Mouse (Mus musculus) intestine, embryonic 16.5 days (tissue): ENCODE measurements around the gene Smad9. TPM values are rescaled to one million over a fixed set of nuclear protein-coding genes. Genes with fewer than 3 reads are reported as not detected.
"Not testable (repeated sequence)": the region's sequence is repeated elsewhere in the genome, so short reads cannot be mapped to it uniquely, and the experiment has no call there.

Source experiments
- ATAC-seq: fragments of 200-750 bp; cut with Nextera tagmentation; 2 replicates; pipeline ENCODE4 v1.8.0; 2017; ENCODE audit warnings: moderate TSS enrichment, moderate library complexity
- H3K27ac ChIP-seq: fragments of 300-500 bp; sonication (generic); 2 replicates; pipeline ENCODE4 v1.5.1; 2014; ENCODE audit warnings: mild to moderate bottlenecking, low read length
- H3K27me3 ChIP-seq: fragments of 300-500 bp; sonication (generic); replicated peaks from 2 replicates; pipeline ENCODE4 v1.6.1; 2014; ENCODE audit warnings: low read length, control low read depth, mixed read lengths; ENCODE audit not compliant: control insufficient read depth, insufficient read depth
- H3K36me3 ChIP-seq: fragments of 300-500 bp; sonication (generic); 2 replicates; pipeline ENCODE4 v1.6.1; 2014; ENCODE audit warnings: low read length, control low read depth; ENCODE audit not compliant: control insufficient read depth, insufficient read depth
- H3K4me1 ChIP-seq: fragments of 300-500 bp; sonication (generic); 2 replicates; pipeline ENCODE4 v1.6.1; 2014; ENCODE audit warnings: low read length, control low read depth, mixed read lengths; ENCODE audit not compliant: control insufficient read depth, insufficient read depth
- H3K4me2 ChIP-seq: fragments of 300-500 bp; sonication (generic); 2 replicates; pipeline ENCODE4 v1.6.1; 2014; ENCODE audit warnings: low read depth, low read length, control low read depth
- H3K4me3 ChIP-seq: fragments of 300-500 bp; sonication (generic); 2 replicates; pipeline ENCODE4 v1.5.1; 2014; ENCODE audit warnings: mild to moderate bottlenecking, low read length
- H3K9ac ChIP-seq: fragments of 300-500 bp; sonication (generic); 2 replicates; pipeline ENCODE4 v1.6.1; 2014; ENCODE audit warnings: low read depth, low read length
- H3K9me3 ChIP-seq: fragments of 300-500 bp; sonication (generic); 2 replicates; pipeline ENCODE4 v1.6.1; 2016; ENCODE audit warnings: low read length, control low read depth; ENCODE audit not compliant: control insufficient read depth
- WGBS: fragments of 180-500 bp; shearing (Covaris S2); extraction: QIAGEN DNeasy Blood & Tissue Kit; methylation state at CpG from one replicate; pipeline ENCODE4 v1.1.7; 2014; 5-methylcytosine and 5-hydroxymethylcytosine counted together
- polyA plus RNA-seq: library from polyadenylated mRNA; unstranded; fragments of >200 nt; fragmentation: Nextera tagmentation; extraction: Ambion mirVana; gene quantifications from 2 replicates; pipeline ENCODE4 v1.2.1, GENCODE M21; 2015

Gene Smad9
- polyA plus RNA-seq, 1 experiment from 2014 or later = 1.4 TPM

GRCm38 (mm10) chr3:54745799-54746198, 9.6 kb upstream of the Smad9 start:
- WGBS = 62% methylated on average over 5 of the region's 5 CpGs
- Histone ChIP-seq H3K9me3 (no peaks in the 10 kb centered on the region), H3K27me3 (no peaks in the 10 kb centered on the region), H3K4me1 (no peaks in the 10 kb centered on the region), H3K27ac (no peak overlapping the region), H3K36me3 (peaks cover 55% of the 10 kb centered on the region), H3K4me2 (no peak overlapping the region), H3K9ac (no peak overlapping the region), H3K4me3 (no peak overlapping the region)
- ATAC-seq = no peak

- no peaks in the 10 kb centered on the region for H3K9me3 ChIP-seq
- H3K4me1 ChIP-seq = peaks cover 10% of the 10 kb centered on the region
- H3K4me2 ChIP-seq = no peak overlapping the region
- ATAC-seq = no peak
- no peak overlapping the region for H3K9ac ChIP-seq
- H3K27me3 ChIP-seq = peaks cover 5% of the 10 kb centered on the region; the same call in 1 of the 2 replicates
- peaks cover 15% of the 10 kb centered on the region; the same call in 1 of the 2 replicates for H3K36me3 ChIP-seq
- no peak overlapping the region for H3K4me3 ChIP-seq
- H3K27ac ChIP-seq = no peak overlapping the region
- 70% methylated on average over 4 of the region's 4 CpGs for WGBS
Measured at GRCm38 (mm10) chr3:54753411-54753810, 2.0 kb upstream of the Smad9 start.

DNA sequence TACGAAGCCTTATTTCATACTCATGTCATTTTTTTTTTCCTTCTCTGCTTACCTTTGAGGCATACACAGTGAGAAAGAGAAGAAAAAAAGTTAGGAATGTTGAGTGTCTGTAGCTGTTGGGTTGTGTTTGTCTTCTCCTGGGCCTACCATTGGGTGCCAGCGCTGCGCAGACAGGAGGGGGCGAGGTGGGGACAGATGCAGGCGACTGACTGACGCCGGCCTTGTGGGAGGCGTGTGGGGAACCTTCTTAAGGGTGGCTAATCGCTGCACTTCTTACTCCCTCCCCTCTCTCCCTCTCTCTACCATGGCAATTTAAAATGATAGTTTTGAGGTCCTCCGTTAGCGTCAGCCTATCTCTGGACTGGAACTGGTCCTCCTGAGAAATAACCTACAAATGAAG, 676 bp downstream of the Smad9 start:
- Histone ChIP-seq H3K4me2 (peak overlapping the region; percentile 92), H3K36me3 (peaks cover 1% of the 10 kb centered on the region; the same call in 1 of the 2 replicates), H3K27me3 (peaks cover 5% of the 10 kb centered on the region; the same call in 1 of the 2 replicates), H3K27ac (peak overlapping the region; percentile 67), H3K9me3 (no peaks in the 10 kb centered on the region), H3K4me3 (peak overlapping the region; percentile 58), H3K9ac (peak overlapping the region; percentile 71), H3K4me1 (peaks cover 14% of the 10 kb centered on the region)
- peak; percentile 60; the same call in 1 of the 2 replicates for ATAC-seq
- 3% methylated on average over 11 of the region's 11 CpGs for WGBS

- 65% methylated on average over 8 of the region's 8 CpGs for WGBS
Measured at GRCm38 (mm10) chr3:54757446-54757845, 2.1 kb downstream of the Smad9 start.

DNA sequence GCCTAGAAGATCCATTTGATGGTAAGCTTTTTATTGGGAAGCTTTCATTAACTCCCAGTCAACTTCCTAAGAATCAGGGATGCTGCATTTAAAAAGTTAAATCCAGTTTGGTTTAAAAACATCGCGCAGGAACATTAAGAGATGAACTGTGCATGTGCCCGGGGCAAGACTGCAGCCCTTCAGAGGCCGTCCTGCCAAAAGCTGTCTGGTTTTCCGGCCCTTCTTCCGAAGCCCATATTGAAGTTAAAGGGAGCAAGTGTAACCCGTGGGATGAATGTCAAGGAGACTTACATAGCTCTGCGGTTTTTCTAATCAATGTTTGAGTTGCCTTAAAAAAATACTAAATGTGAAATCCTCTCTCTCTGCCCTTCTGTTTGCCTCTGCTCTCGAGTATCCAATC, 3.8 kb downstream of the Smad9 start:
- Histone ChIP-seq H3K9me3 (no peaks in the 10 kb centered on the region), H3K27me3 (peaks cover 5% of the 10 kb centered on the region; the same call in 1 of the 2 replicates), H3K36me3 (no peaks in the 10 kb centered on the region), H3K4me1 (peaks cover 20% of the 10 kb centered on the region), H3K9ac (no peak overlapping the region), H3K4me2 (no peak overlapping the region), H3K4me3 (no peak overlapping the region), H3K27ac (no peak overlapping the region)
- 66% methylated on average over 9 of the region's 9 CpGs for WGBS
- no peak for ATAC-seq

More at GRCm38 (mm10) chr3:54757446-54757845, 2.1 kb downstream of the Smad9 start:
- no peak for ATAC-seq
- H3K27me3 ChIP-seq = peaks cover 5% of the 10 kb centered on the region; the same call in 1 of the 2 replicates
- H3K9ac ChIP-seq = no peak overlapping the region
- no peak overlapping the region; the same call in 1 of the 2 replicates for H3K4me2 ChIP-seq
- no peaks in the 10 kb centered on the region for H3K36me3 ChIP-seq
- H3K4me1 ChIP-seq = peaks cover 15% of the 10 kb centered on the region
- no peak overlapping the region for H3K27ac ChIP-seq
- H3K4me3 ChIP-seq = no peak overlapping the region
- no peaks in the 10 kb centered on the region for H3K9me3 ChIP-seq

GRCm38 (mm10) chr3:54760321-54761115, 5.1 kb downstream of the Smad9 start:
- no peak overlapping the region for H3K4me2 ChIP-seq
- no peaks in the 10 kb centered on the region for H3K36me3 ChIP-seq
- no peaks in the 10 kb centered on the region for H3K9me3 ChIP-seq
- no peak for ATAC-seq
- WGBS = 54% methylated on average over 15 of the region's 15 CpGs
- H3K9ac ChIP-seq = no peak overlapping the region
- no peak overlapping the region for H3K4me3 ChIP-seq
- no peaks in the 10 kb centered on the region for H3K27me3 ChIP-seq
- peaks cover 15% of the 10 kb centered on the region for H3K4me1 ChIP-seq
- no peak overlapping the region for H3K27ac ChIP-seq

GRCm38 (mm10) chr3:54761258-54761657, 5.9 kb downstream of the Smad9 start:
- Histone ChIP-seq H3K36me3 (no peaks in the 10 kb centered on the region), H3K4me2 (no peak overlapping the region), H3K9ac (no peak overlapping the region), H3K27ac (no peak overlapping the region), H3K4me1 (peaks cover 12% of the 10 kb centered on the region), H3K9me3 (no peaks in the 10 kb centered on the region), H3K27me3 (no peaks in the 10 kb centered on the region), H3K4me3 (no peak overlapping the region)
- ATAC-seq = no peak
- 75% methylated on average over 1 of the region's 1 CpGs for WGBS

- H3K27ac ChIP-seq = no peak overlapping the region
- 66% methylated on average over 18 of the region's 18 CpGs for WGBS
- no peaks in the 10 kb centered on the region for H3K27me3 ChIP-seq
- no peaks in the 10 kb centered on the region for H3K9me3 ChIP-seq
- peak overlapping the region; percentile 10; the same call in 1 of the 2 replicates for H3K4me2 ChIP-seq
- peaks cover 10% of the 10 kb centered on the region for H3K4me1 ChIP-seq
- H3K4me3 ChIP-seq = peak overlapping the region; percentile 9; the same call in 1 of the 2 replicates
- H3K9ac ChIP-seq = peak overlapping the region; percentile 31; the same call in 1 of the 2 replicates
- no peaks in the 10 kb centered on the region for H3K36me3 ChIP-seq
- no peak for ATAC-seq
Measured at GRCm38 (mm10) chr3:54764418-54764817, 9.0 kb downstream of the Smad9 start.

- H3K9me3 ChIP-seq, H3K9ac ChIP-seq, ATAC-seq, H3K4me3 ChIP-seq, H3K36me3 ChIP-seq, H3K4me2 ChIP-seq, H3K27ac ChIP-seq, H3K27me3 ChIP-seq: not testable (repeated sequence)
- H3K4me1 ChIP-seq = peaks cover 10% of the 10 kb centered on the region
- 89% methylated on average over 6 of the region's 6 CpGs for WGBS
Measured at GRCm38 (mm10) chr3:54765521-54765920, 10.1 kb downstream of the Smad9 start.
